Mouse (Mus musculus) cortical plate, adult 2 months (tissue): ENCODE measurements around the gene Crybb1.

ENCODE experiments used
- CTCF ChIP-seq: fragments of 200-500 bp; IDR thresholded peaks from 2 replicates; pipeline ENCODE4 v1.5.1; 2011; ENCODE audit warnings: mild to moderate bottlenecking, control low read depth, low read length; ENCODE audit not compliant: insufficient read depth; ENCODE audit errors: extremely low read depth
- POLR2A ChIP-seq: fragments of 200-500 bp; IDR thresholded peaks from 2 replicates; pipeline ENCODE4 v1.6.1; 2011; ENCODE audit warnings: mild to moderate bottlenecking, low read length, control low read depth; ENCODE audit not compliant: insufficient read depth; ENCODE audit errors: extremely low read depth

GRCm38 (mm10) chr5:112208321-112208720, 47.3 kb upstream of the Crybb1 start:
- TF ChIP-seq CTCF (no peak), POLR2A (no peak)
